24 mouse cellular contexts compared by ENCODE assay signal in genomic region chr9:62334298-62334825, GRCm38 (mm10). TPM values are rescaled to one million over a fixed set of nuclear protein-coding genes. Genes with fewer than 3 reads are reported as not detected.
DNase-seq lines count a peak whose midpoint lies in the region; ATAC-seq and TF ChIP-seq lines count a peak whose summit lies in the region.
"Had no signal": no experiment of that assay in that cellular context is flagged by ENCODE, and none has a peak within 500 bp of the region (broad histone marks: within the 10 kb centered on the region; RNA-seq: fewer than 3 reads in every experiment).

No protein-coding gene starts in this region.

- peaks cover 13% of the 10 kb centered on the region for H3K4me1 ChIP-seq in cerebellum, adult 2 months (ENCODE audit: control insufficient read depth, insufficient read depth, low read length)
- no peaks in the 10 kb centered on the region for H3K4me1 ChIP-seq in kidney, postnatal 0 days (replicated peaks; ENCODE audit: insufficient read depth, low read length)
- H3K4me1 ChIP-seq in lung, postnatal 0 days (ENCODE audit: insufficient read depth, low read depth, low read length) = no peaks in the 10 kb centered on the region
- no peaks in the 10 kb centered on the region for H3K4me1 ChIP-seq in cortical plate, adult 2 months (ENCODE audit: control insufficient read depth, insufficient read depth, low read length)
- H3K4me1 ChIP-seq: limb, embryonic 13.5 days had no signal

- ATAC-seq in kidney, postnatal 0 days (replicated peaks; ENCODE audit: low FRiP score, low read depth) = no peak
- no peak for ATAC-seq in lung, postnatal 0 days
- ATAC-seq: activated CD4-positive, CD25-positive, alpha-beta regulatory T cell, adult 4 months had no signal

- H3K9ac ChIP-seq in kidney, postnatal 0 days (ENCODE audit: low read depth, low read length) = no peak overlapping the region
- H3K9ac ChIP-seq in lung, postnatal 0 days (replicated peaks; ENCODE audit: low read depth) = no peak overlapping the region
- H3K9ac ChIP-seq: embryonic facial prominence, embryonic 15.5 days; limb, embryonic 13.5 days had no signal

- H3K36me3 ChIP-seq in kidney, postnatal 0 days (ENCODE audit: insufficient read depth, low read length) = no peaks in the 10 kb centered on the region
- H3K36me3 ChIP-seq in lung, postnatal 0 days (ENCODE audit: insufficient read depth, low read length) = no peaks in the 10 kb centered on the region
- H3K36me3 ChIP-seq: embryonic facial prominence, embryonic 15.5 days; limb, embryonic 13.5 days had no signal

- no peak for TF ChIP-seq POLR2A in cerebellum, adult 2 months (IDR thresholded peaks at IDR 0.05; ENCODE audit: borderline replicate concordance, insufficient read depth, low read length)
- no peak for TF ChIP-seq POLR2A in cortical plate, adult 2 months (IDR thresholded peaks at IDR 0.05; ENCODE audit: extremely low read depth, insufficient read depth, low read length)

- WGBS in cerebellum, adult 2 months = 93% methylated on average over 9 of the region's 9 CpGs
- 92% methylated on average over 9 of the region's 9 CpGs for WGBS in kidney, postnatal 0 days
- WGBS in lung, postnatal 0 days = 91% methylated on average over 9 of the region's 9 CpGs

- H3K27me3 ChIP-seq in cerebellum, adult 2 months (ENCODE audit: control insufficient read depth, insufficient read depth, low read length) = no peaks in the 10 kb centered on the region
- no peaks in the 10 kb centered on the region for H3K27me3 ChIP-seq in kidney, postnatal 0 days (ENCODE audit: insufficient read depth, low read length)
- H3K27me3 ChIP-seq in lung, postnatal 0 days (replicated peaks; ENCODE audit: insufficient read depth, low read length) = no peaks in the 10 kb centered on the region
- H3K27me3 ChIP-seq: embryonic facial prominence, embryonic 15.5 days; limb, embryonic 13.5 days had no signal

- peak; percentile 27; the same call in 1 of the 2 replicates for TF ChIP-seq CTCF in cerebellum, adult 2 months (IDR thresholded peaks at IDR 0.05; ENCODE audit: borderline replicate concordance, insufficient read depth, low read depth, low read length)
- peak; percentile 32; the same call in 1 of the 2 replicates for TF ChIP-seq CTCF in kidney, postnatal 0 days (IDR thresholded peaks at IDR 0.05; ENCODE audit: low read depth)
- TF ChIP-seq CTCF in lung, postnatal 0 days (IDR thresholded peaks at IDR 0.05) = peak; percentile 51
- TF ChIP-seq CTCF in cortical plate, adult 2 months (IDR thresholded peaks at IDR 0.05; ENCODE audit: extremely low read depth, insufficient read depth, low read length) = peak; percentile 20; the same call in 1 of the 2 replicates

- DNase-seq in cerebellum, adult 2 months = no peak
- no peak for DNase-seq in cerebellum, adult 11 months
- DNase-seq in kidney, postnatal 0 days (ENCODE audit: low spot score) = no peak
- DNase-seq in kidney, postnatal 14 days = no peak
- DNase-seq in lung, postnatal 0 days (ENCODE audit: low spot score) = no peak
- no peak for DNase-seq in lung, postnatal 25 days (ENCODE audit: low spot score)
- no peak for DNase-seq in layer of hippocampus, adult 11-12 months (ENCODE audit: low spot score)
- DNase-seq: adrenal gland, postnatal 25 days; cerebellum, postnatal 10 days; embryo, embryonic 11 days; gastrocnemius, postnatal 14 days; heart, postnatal 4 days; lung, postnatal 10 days; thymus, adult 2 months had no signal

- H3K27ac ChIP-seq in cerebellum, adult 2 months (ENCODE audit: insufficient read depth, low read length) = no peak overlapping the region
- H3K27ac ChIP-seq in kidney, postnatal 0 days = no peak overlapping the region
- no peak overlapping the region for H3K27ac ChIP-seq in lung, postnatal 0 days (ENCODE audit: low read length)
- H3K27ac ChIP-seq in cortical plate, adult 2 months (ENCODE audit: insufficient read depth, low read length) = no peak overlapping the region
- H3K27ac ChIP-seq: embryonic facial prominence, embryonic 15.5 days; forebrain, embryonic 10.5 days; limb, embryonic 13.5 days had no signal

- no peak overlapping the region for H3K4me2 ChIP-seq in kidney, postnatal 0 days (ENCODE audit: low read length)
- no peak overlapping the region for H3K4me2 ChIP-seq in lung, postnatal 0 days (replicated peaks; ENCODE audit: low read depth, low read length)
- H3K4me2 ChIP-seq: embryonic facial prominence, embryonic 15.5 days; heart, embryonic 11.5 days; limb, embryonic 13.5 days had no signal

- H3K4me3 ChIP-seq in cerebellum, adult 2 months (replicated peaks; ENCODE audit: insufficient read depth, low read depth, low read length) = no peak overlapping the region
- no peak overlapping the region for H3K4me3 ChIP-seq in kidney, postnatal 0 days (replicated peaks; ENCODE audit: low read depth, low read length)
- no peak overlapping the region for H3K4me3 ChIP-seq in lung, postnatal 0 days (ENCODE audit: low read depth, low read length)
- H3K4me3 ChIP-seq in cortical plate, adult 2 months (ENCODE audit: insufficient read depth, low read length) = no peak overlapping the region
- H3K4me3 ChIP-seq: embryonic facial prominence, embryonic 15.5 days; forebrain, embryonic 10.5 days; limb, embryonic 13.5 days had no signal

- no peaks in the 10 kb centered on the region for H3K9me3 ChIP-seq in kidney, postnatal 0 days (replicated peaks; ENCODE audit: low read length)
- H3K9me3 ChIP-seq in lung, postnatal 0 days (ENCODE audit: low read length) = no peaks in the 10 kb centered on the region
- H3K9me3 ChIP-seq: embryonic facial prominence, embryonic 15.5 days had no signal

- TF ChIP-seq EP300 in lung, postnatal 0 days (IDR thresholded peaks at IDR 0.05) = no peak

RNA-seq across cellular contexts. Expression of gene Anp32a, which starts 6.7 kb away (rescaled TPM):
- polyA plus RNA-seq in cerebellum, adult 2 months (2012; rRNA removed) = 421 and 445 TPM in 2 replicates
- 139 and 166 TPM in 2 replicates for polyA plus RNA-seq in kidney, postnatal 0 days (2015; fragmentation: Nextera tagmentation; extraction: Ambion mirVana)
- polyA plus RNA-seq in lung, postnatal 0 days (2015; fragmentation: Nextera tagmentation; extraction: Ambion mirVana) = 101 and 141 TPM in 2 replicates
- polyA plus RNA-seq in cortical plate, adult 2 months (2012; rRNA removed) = 344 and 411 TPM in 2 replicates

RNA-seq across cellular contexts. Expression of gene Spesp1, which starts 52.4 kb away (rescaled TPM):
- polyA plus RNA-seq in cerebellum, adult 2 months (2012; rRNA removed) = not detected in 2 replicates
- polyA plus RNA-seq in kidney, postnatal 0 days (2015; fragmentation: Nextera tagmentation; extraction: Ambion mirVana) = not detected in 2 replicates
- polyA plus RNA-seq in lung, postnatal 0 days (2015; fragmentation: Nextera tagmentation; extraction: Ambion mirVana) = not detected in 2 replicates
- polyA plus RNA-seq in cortical plate, adult 2 months (2012; rRNA removed) = not detected in 2 replicates
- polyA plus RNA-seq: activated CD4-positive, CD25-positive, alpha-beta regulatory T cell, adult 4 months; embryonic facial prominence, embryonic 15.5 days; frontal cortex, adult 2 months; heart, embryonic 11.5 days; kidney, embryonic 14.5 days; limb, embryonic 13.5 days; neural tube, embryonic 14.5 days; urinary bladder, adult 2 months had no signal
